Mouse (Mus musculus): ENCODE measurements at regions not wholly inside any gene's neighbourhood (a gene's known extent, or its start where the extent isn't known, plus 50 kb on each side); places are given as distances from the start of the nearest gene placed in this dataset.

DNA sequence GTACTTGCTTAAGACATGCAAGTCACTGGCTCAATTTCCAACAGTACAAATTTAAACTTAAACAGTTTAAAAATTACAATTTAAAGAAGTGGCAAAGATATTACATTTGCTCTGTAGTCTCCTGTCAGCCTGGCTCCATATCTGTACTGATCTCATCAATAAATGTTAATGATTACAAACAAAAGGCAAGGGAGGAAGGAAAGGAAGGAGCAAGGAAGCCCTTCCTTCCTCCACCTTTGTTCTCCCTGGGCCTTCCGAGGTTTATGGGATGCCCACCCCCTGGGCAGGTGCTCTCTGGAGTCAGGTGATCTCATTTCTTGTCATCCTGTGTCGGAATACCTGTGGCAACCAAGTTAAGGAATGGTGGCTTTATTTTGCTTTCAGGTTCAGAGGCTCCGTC lies 132.5 kb downstream of the Qrsl1 start:
- ATAC-seq (ENCODE audit: insufficient read depth, low read depth) = no peak
- 81% methylated on average over 3 of the region's 3 CpGs for WGBS
- no peak overlapping the region for H3K4me2 ChIP-seq (ENCODE audit: low read depth, low read length)

DNA sequence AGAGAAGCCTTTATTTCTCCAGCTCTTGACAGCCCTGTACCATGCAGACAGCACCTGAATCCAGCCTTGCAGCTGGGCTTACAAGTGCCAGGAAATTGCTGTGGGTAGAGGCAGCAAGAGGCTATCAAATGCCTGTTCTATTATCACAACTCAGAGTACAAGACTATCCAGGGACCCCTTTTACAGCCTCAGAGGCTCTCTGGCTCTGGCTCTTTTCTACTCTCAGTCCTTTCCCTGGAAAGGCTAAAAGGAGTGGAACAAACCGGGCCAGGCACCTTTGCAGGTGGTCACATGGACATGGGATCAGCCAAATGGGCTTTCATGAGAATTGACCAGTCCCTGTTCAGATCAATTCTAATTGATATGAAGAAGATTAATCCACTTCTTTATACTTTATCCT lies 125.7 kb downstream of the Qrsl1 start:
- H3K27me3 ChIP-seq (ENCODE audit: control insufficient read depth, insufficient read depth, low read length) = no peaks in the 10 kb centered on the region
- DNase-seq (ENCODE audit: low spot score) (no peak), ATAC-seq (ENCODE audit: insufficient read depth, low read depth) (no peak)
- H3K4me1 ChIP-seq (ENCODE audit: control insufficient read depth, insufficient read depth) = no peaks in the 10 kb centered on the region
- H3K36me3 ChIP-seq (replicated peaks; ENCODE audit: control insufficient read depth, insufficient read depth, low read length) = no peaks in the 10 kb centered on the region
- H3K9me3 ChIP-seq (replicated peaks; ENCODE audit: control insufficient read depth, low read length) = no peaks in the 10 kb centered on the region
- no peak overlapping the region for H3K4me3 ChIP-seq (ENCODE audit: low read depth, low read length)
- no peak overlapping the region for H3K27ac ChIP-seq (ENCODE audit: low read depth)
- H3K4me2 ChIP-seq (ENCODE audit: low read depth, low read length) = no peak overlapping the region
- H3K9ac ChIP-seq (replicated peaks; ENCODE audit: low read depth, low read length) = no peak overlapping the region
- TF ChIP-seq EP300 (IDR thresholded peaks at IDR 0.05; ENCODE audit: low read depth) (no peak), CTCF (IDR thresholded peaks at IDR 0.05; ENCODE audit: low read depth) (no peak)
- WGBS = 57% methylated on average over 1 of the region's 1 CpGs

More for the DNA sequence above, 132.5 kb downstream of the Qrsl1 start:
- H3K9ac ChIP-seq (replicated peaks; ENCODE audit: low read depth, low read length) = no peak overlapping the region
- no peaks in the 10 kb centered on the region for H3K9me3 ChIP-seq (replicated peaks; ENCODE audit: control insufficient read depth, low read length)
- no peak overlapping the region for H3K27ac ChIP-seq (ENCODE audit: low read depth)
- TF ChIP-seq EP300 (IDR thresholded peaks at IDR 0.05; ENCODE audit: low read depth) (no peak), CTCF (IDR thresholded peaks at IDR 0.05; ENCODE audit: low read depth) (no peak)
- no peaks in the 10 kb centered on the region for H3K36me3 ChIP-seq (replicated peaks; ENCODE audit: control insufficient read depth, insufficient read depth, low read length)
- H3K27me3 ChIP-seq (ENCODE audit: control insufficient read depth, insufficient read depth, low read length) = no peaks in the 10 kb centered on the region
- no peak for DNase-seq (ENCODE audit: low spot score)
- H3K4me1 ChIP-seq (ENCODE audit: control insufficient read depth, insufficient read depth) = no peaks in the 10 kb centered on the region
- no peak overlapping the region for H3K4me3 ChIP-seq (ENCODE audit: low read depth, low read length)

DNA sequence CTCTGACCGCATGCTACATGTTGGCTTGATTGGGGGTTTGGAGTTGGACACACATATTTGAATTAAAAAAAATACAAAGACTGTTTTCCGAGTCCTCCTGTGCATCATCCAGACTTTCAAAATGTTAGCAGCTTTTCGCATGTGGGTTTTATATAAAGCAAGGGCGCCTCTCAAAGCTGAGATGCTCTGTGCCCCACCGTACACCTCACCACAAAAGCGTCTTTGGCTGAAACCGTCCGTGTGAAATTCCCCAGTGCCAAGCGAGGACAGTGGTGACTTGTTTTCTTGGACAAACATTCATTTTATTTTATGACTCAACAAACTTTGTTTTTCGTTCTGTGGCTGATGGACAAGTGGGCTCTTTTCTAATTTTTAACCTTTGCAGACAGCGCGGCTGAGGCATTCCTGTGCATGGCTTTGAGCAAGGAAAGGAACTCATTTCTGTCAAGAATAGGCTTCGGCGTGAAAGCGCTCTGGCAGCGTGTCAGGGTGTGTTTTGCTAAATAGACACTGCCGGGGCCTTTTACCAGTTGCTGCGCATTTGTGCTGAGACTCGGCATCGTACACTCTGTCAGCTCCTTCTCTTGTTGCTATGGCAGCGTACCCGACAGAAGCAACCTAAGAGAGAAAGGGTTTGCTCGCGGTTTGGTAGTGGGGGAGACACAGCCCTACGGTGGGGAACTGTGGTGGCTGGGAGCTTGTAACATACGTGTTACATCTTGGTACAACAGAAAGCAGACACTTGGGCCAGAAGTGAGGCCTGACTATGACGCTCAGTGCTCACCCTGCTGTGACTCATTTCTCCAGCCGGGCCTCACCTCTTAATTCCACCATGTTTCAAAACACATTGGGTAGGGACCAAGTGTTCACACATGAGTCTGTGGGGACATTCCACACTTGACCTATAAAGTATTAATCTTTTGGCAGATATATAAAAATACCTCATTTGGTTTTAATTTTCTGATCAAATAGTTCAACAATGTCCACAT lies 123.6 kb downstream of the Qrsl1 start:
- Histone ChIP-seq H3K4me2 (ENCODE audit: low read depth, low read length) (no peak overlapping the region), H3K9ac (replicated peaks; ENCODE audit: low read depth, low read length) (no peak overlapping the region), H3K9me3 (replicated peaks; ENCODE audit: control insufficient read depth, low read length) (peaks cover 10% of the 10 kb centered on the region; the same call in 1 of the 2 replicates), H3K27me3 (ENCODE audit: control insufficient read depth, insufficient read depth, low read length) (no peaks in the 10 kb centered on the region), H3K4me3 (ENCODE audit: low read depth, low read length) (no peak overlapping the region), H3K27ac (ENCODE audit: low read depth) (no peak overlapping the region), H3K36me3 (replicated peaks; ENCODE audit: control insufficient read depth, insufficient read depth, low read length) (no peaks in the 10 kb centered on the region), H3K4me1 (ENCODE audit: control insufficient read depth, insufficient read depth) (no peaks in the 10 kb centered on the region)
- no peak for TF ChIP-seq CTCF (IDR thresholded peaks at IDR 0.05; ENCODE audit: low read depth)
- no peak for TF ChIP-seq EP300 (IDR thresholded peaks at IDR 0.05; ENCODE audit: low read depth)
- 86% methylated on average over 28 of the region's 28 CpGs for WGBS
- DNase-seq (ENCODE audit: low spot score) = no peak
- no peak for ATAC-seq (ENCODE audit: insufficient read depth, low read depth)

DNA sequence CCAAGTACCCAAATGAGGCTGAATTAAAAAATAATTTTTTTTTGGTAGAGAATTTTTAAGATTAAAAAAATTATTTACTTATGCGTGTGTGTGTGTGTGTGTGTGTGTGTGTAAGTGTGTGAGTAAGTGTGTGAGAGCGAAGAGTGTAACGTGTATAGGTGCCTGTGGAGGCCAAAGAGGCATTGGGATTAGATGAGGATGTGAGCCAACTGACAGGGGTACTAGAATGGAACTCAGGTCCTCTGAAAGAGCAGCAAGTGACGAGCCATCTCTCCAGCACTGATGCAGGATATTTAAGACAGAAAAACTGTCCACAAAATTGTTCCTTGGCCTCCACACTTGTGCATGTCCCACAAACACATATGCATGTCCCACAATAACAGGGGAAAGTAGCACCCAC lies 121.0 kb downstream of the Qrsl1 start:
- no peak for TF ChIP-seq CTCF (IDR thresholded peaks at IDR 0.05; ENCODE audit: low read depth)
- no peak for TF ChIP-seq EP300 (IDR thresholded peaks at IDR 0.05; ENCODE audit: low read depth)
- H3K4me3 ChIP-seq (ENCODE audit: low read depth, low read length) = no peak overlapping the region
- WGBS = 87% methylated on average over 4 of the region's 4 CpGs
- H3K27ac ChIP-seq (ENCODE audit: low read depth) = no peak overlapping the region
- DNase-seq (ENCODE audit: low spot score) (no peak), ATAC-seq (ENCODE audit: insufficient read depth, low read depth) (no peak)
- no peaks in the 10 kb centered on the region for H3K4me1 ChIP-seq (ENCODE audit: control insufficient read depth, insufficient read depth)
- H3K9ac ChIP-seq (replicated peaks; ENCODE audit: low read depth, low read length) = no peak overlapping the region
- H3K9me3 ChIP-seq (replicated peaks; ENCODE audit: control insufficient read depth, low read length) = peaks cover 10% of the 10 kb centered on the region; the same call in 1 of the 2 replicates
- no peaks in the 10 kb centered on the region for H3K36me3 ChIP-seq (replicated peaks; ENCODE audit: control insufficient read depth, insufficient read depth, low read length)
- H3K27me3 ChIP-seq (ENCODE audit: control insufficient read depth, insufficient read depth, low read length) = no peaks in the 10 kb centered on the region
- H3K4me2 ChIP-seq (ENCODE audit: low read depth, low read length) = no peak overlapping the region

DNA sequence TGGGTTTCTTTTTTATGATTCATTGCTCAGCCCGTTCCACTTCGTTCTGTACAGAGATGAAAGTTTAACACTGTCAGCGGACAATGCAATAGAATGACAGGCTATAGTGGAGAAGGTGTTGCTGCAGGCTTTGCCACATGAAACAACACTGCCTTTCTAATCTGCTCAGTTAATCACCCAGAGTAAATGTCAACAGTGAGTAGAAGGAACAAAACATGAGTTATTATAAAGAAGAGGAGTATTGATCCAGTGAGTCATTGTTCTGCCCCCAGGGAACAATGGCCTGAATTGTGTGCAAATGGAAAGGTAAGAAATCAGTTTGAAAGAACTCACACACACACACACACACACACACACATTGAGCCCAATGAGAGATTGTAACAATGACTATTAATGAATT lies 118.2 kb downstream of the Qrsl1 start:
- no peak overlapping the region for H3K4me2 ChIP-seq (ENCODE audit: low read depth, low read length)
- H3K27me3 ChIP-seq (ENCODE audit: control insufficient read depth, insufficient read depth, low read length) = no peaks in the 10 kb centered on the region
- H3K27ac ChIP-seq (ENCODE audit: low read depth) = no peak overlapping the region
- no peak for ATAC-seq (ENCODE audit: insufficient read depth, low read depth)
- no peak for DNase-seq (ENCODE audit: low spot score)
- 87% methylated on average over 3 of the region's 3 CpGs for WGBS
- no peaks in the 10 kb centered on the region for H3K36me3 ChIP-seq (replicated peaks; ENCODE audit: control insufficient read depth, insufficient read depth, low read length)
- H3K4me1 ChIP-seq (ENCODE audit: control insufficient read depth, insufficient read depth) = no peaks in the 10 kb centered on the region
- peaks cover 10% of the 10 kb centered on the region; the same call in 1 of the 2 replicates for H3K9me3 ChIP-seq (replicated peaks; ENCODE audit: control insufficient read depth, low read length)
- no peak overlapping the region for H3K9ac ChIP-seq (replicated peaks; ENCODE audit: low read depth, low read length)
- no peak for TF ChIP-seq EP300 (IDR thresholded peaks at IDR 0.05; ENCODE audit: low read depth)
- TF ChIP-seq CTCF (IDR thresholded peaks at IDR 0.05; ENCODE audit: low read depth) = no peak
- H3K4me3 ChIP-seq (ENCODE audit: low read depth, low read length) = no peak overlapping the region
